9 mouse cellular contexts compared by ENCODE assay signal in genomic region chr19:30160021-30160420, GRCm38 (mm10). TPM values are rescaled to one million over a fixed set of nuclear protein-coding genes. Genes with fewer than 3 reads are reported as not detected.
A peak's percentile ranks its signal among the peaks of the same experiment; 100 is the strongest.
DNase-seq lines count a peak whose midpoint lies in the region; ATAC-seq and TF ChIP-seq lines count a peak whose summit lies in the region.
"Had no signal": no experiment of that assay in that cellular context is flagged by ENCODE, and none has a peak within 500 bp of the region (broad histone marks: within the 10 kb centered on the region; RNA-seq: fewer than 3 reads in every experiment).

No protein-coding gene starts in this region.

- peaks cover 1% of the 10 kb centered on the region; the same call in 1 of the 2 replicates for H3K27me3 ChIP-seq in cerebellum, adult 2 months (ENCODE audit: control insufficient read depth, insufficient read depth, low read length)
- no peaks in the 10 kb centered on the region for H3K27me3 ChIP-seq in forebrain, embryonic 12.5 days

- H3K4me2 ChIP-seq in forebrain, embryonic 12.5 days: no peak overlapping the region

- peaks cover 2% of the 10 kb centered on the region; the same call in 1 of the 2 replicates for H3K4me1 ChIP-seq in cerebellum, adult 2 months (ENCODE audit: control insufficient read depth, insufficient read depth, low read length)
- H3K4me1 ChIP-seq in forebrain, embryonic 12.5 days: peaks cover 33% of the 10 kb centered on the region

- peak; percentile 82 for ATAC-seq in forebrain, embryonic 12.5 days (ENCODE audit: low FRiP score)

- no peak for TF ChIP-seq POLR2A in cerebellum, adult 2 months (IDR thresholded peaks at IDR 0.05; ENCODE audit: borderline replicate concordance, insufficient read depth, low read length)

- H3K27ac ChIP-seq in cerebellum, adult 2 months (ENCODE audit: insufficient read depth, low read length): no peak overlapping the region
- H3K27ac ChIP-seq in forebrain, embryonic 12.5 days: peak overlapping the region; percentile 71

- H3K4me3 ChIP-seq in cerebellum, adult 2 months (replicated peaks; ENCODE audit: insufficient read depth, low read depth, low read length): no peak overlapping the region
- H3K4me3 ChIP-seq in forebrain, embryonic 12.5 days (replicated peaks): no peak overlapping the region

- H3K9me3 ChIP-seq in forebrain, embryonic 12.5 days: no peaks in the 10 kb centered on the region

- H3K36me3 ChIP-seq in forebrain, embryonic 12.5 days (replicated peaks): 0 out of 2 replicates have a peak, but pooled peaks cover 3% of the 10 kb centered on the region

- peak; percentile 45 for DNase-seq in layer of hippocampus, adult 11-12 months (ENCODE audit: low spot score)
- DNase-seq in layer of hippocampus, adult 9-10 months (ENCODE audit: low spot score): no peak
- DNase-seq in cerebellum, adult 2 months: peak; percentile 65 to 85
- peak; percentile 23 to 48 for DNase-seq in layer of hippocampus, postnatal 36 days
- DNase-seq in gastrocnemius, adult 8-10 months (ENCODE audit: low spot score in 2 of 2): no peak
- no peak for DNase-seq in adrenal gland, adult 18-20 months (ENCODE audit: low spot score in 2 of 2)
- DNase-seq in gastrocnemius, adult 18-20 months (ENCODE audit: low spot score): no peak
- DNase-seq: lung, adult 2 months had no signal

- TF ChIP-seq CTCF in cerebellum, adult 2 months (IDR thresholded peaks at IDR 0.05; ENCODE audit: borderline replicate concordance, insufficient read depth, low read depth, low read length): no peak

- 5% methylated on average over 2 of the region's 2 CpGs for WGBS in cerebellum, adult 2 months
- WGBS in forebrain, embryonic 12.5 days: 7% methylated on average over 2 of the region's 2 CpGs

- no peak overlapping the region for H3K9ac ChIP-seq in forebrain, embryonic 12.5 days

RNA-seq across cellular contexts. Expression of gene Gldc, which starts 15.2 kb away (rescaled TPM):
- polyA plus RNA-seq in cerebellum, adult 2 months (2012; rRNA removed): 14.9 and 17.7 TPM in 2 replicates
- polyA plus RNA-seq in forebrain, embryonic 12.5 days (2016; fragmentation: Nextera tagmentation; extraction: Ambion mirVana): 44.9 and 51.8 TPM in 2 replicates
- total RNA-seq in layer of hippocampus, postnatal 36 days (2021): 10 to 100 TPM; 34.3 to 35.6 TPM
- under 1 TPM in 1 of 4 experiments, not detected in 3; 0.08 TPM for total RNA-seq in gastrocnemius, adult 8-10 months (2022)
- 1 to 10 TPM; 1.3 to 1.7 TPM for total RNA-seq in adrenal gland, adult 18-20 months (2021)
- total RNA-seq in gastrocnemius, adult 18-20 months (2021): under 1 TPM; 0.14 to 0.17 TPM

Comparison
In these comparisons a context has a peak if more than half of its experiments do, and no peak if none do; other contexts are left out.
1. DNase-seq: peak in layer of hippocampus, adult 11-12 months (single experiment), cerebellum, adult 2 months (2 of 2) and layer of hippocampus, postnatal 36 days (2 of 2); none in layer of hippocampus, adult 9-10 months (single experiment), gastrocnemius, adult 8-10 months (0 of 2), adrenal gland, adult 18-20 months (0 of 2) and gastrocnemius, adult 18-20 months (single experiment).
2. RNA of gene Gldc, which starts 15.2 kb away (total RNA-seq): 34.3 to 35.6 TPM in layer of hippocampus, postnatal 36 days; 1.3 to 1.7 TPM in adrenal gland, adult 18-20 months, 0.14 to 0.17 TPM in gastrocnemius, adult 18-20 months and 0.08 TPM in gastrocnemius, adult 8-10 months; every median in the first group is over 10 times any median in the second.